Mouse (Mus musculus): ENCODE results near the gene 0610010K14Rik. TPM values are rescaled to one million over a fixed set of nuclear protein-coding genes. Genes with fewer than 3 reads are reported as not detected.
A peak's percentile ranks its signal among the peaks of the same experiment; 100 is the strongest.

Gene 0610010K14Rik
- total and polyA plus RNA-seq, 2 experiments from 2014 or later: 47.7 to 102 TPM

DNA sequence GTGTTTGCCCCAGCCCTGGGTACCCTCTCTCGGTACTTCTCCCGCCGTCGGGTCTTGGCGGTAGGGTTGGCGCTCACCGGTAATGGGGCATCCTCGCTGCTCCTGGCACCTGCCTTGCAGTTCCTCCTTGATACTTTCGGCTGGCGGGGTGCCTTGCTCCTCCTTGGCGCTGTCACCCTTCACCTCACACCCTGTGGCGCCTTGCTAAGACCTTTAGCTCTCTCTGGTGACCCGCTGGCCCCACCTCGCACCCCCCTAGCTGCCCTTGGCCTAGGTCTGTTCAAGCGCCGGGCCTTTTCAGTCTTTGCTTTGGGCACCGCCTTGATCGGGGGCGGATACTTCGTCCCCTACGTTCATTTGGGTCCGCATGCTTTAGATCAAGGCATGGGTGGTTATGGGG, 22.4 kb downstream of the 0610010K14Rik start:
- WGBS: 13% methylated on average over 22 of the region's 22 CpGs
- Histone ChIP-seq H3K4me1 (ENCODE audit: control insufficient read depth, insufficient read depth) (peaks cover 11% of the 10 kb centered on the region; the same call in 1 of the 2 replicates), H3K36me3 (replicated peaks; ENCODE audit: control insufficient read depth, insufficient read depth, low read length) (no peaks in the 10 kb centered on the region), H3K9me3 (replicated peaks; ENCODE audit: control insufficient read depth, low read length) (no peaks in the 10 kb centered on the region), H3K4me3 (ENCODE audit: low read depth, low read length) (no peak overlapping the region), H3K9ac (replicated peaks; ENCODE audit: low read depth, low read length) (no peak overlapping the region), H3K27ac (ENCODE audit: low read depth) (no peak overlapping the region), H3K27me3 (ENCODE audit: control insufficient read depth, insufficient read depth, low read length) (peaks cover 52% of the 10 kb centered on the region), H3K4me2 (ENCODE audit: low read depth, low read length) (no peak overlapping the region)
- DNase-seq (ENCODE audit: low spot score) (no peak), ATAC-seq (ENCODE audit: insufficient read depth, low read depth) (no peak)
- no peak for TF ChIP-seq EP300 (IDR thresholded peaks at IDR 0.05; ENCODE audit: low read depth)
- no peak for TF ChIP-seq CTCF (IDR thresholded peaks at IDR 0.05; ENCODE audit: low read depth)

DNA sequence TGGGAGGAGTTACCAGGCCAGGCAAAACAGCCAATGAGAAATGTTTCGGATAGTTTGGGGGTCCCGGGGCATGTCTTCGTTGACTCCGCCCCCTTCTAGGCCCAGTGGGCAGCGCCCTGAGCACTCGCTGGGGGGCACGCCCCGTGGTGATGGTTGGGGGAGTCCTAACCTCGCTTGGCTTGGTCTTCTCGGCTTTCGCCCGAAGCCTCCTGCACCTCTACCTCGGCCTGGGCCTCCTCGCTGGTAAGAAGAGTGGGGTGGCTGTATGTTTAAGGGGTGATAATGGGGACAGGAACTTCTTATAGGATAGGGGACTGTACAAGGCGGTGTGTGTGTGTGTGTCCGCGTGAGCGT, 22.9 kb downstream of the 0610010K14Rik start:
- Histone ChIP-seq H3K9ac (replicated peaks; ENCODE audit: low read depth, low read length) (no peak overlapping the region), H3K4me2 (ENCODE audit: low read depth, low read length) (peak overlapping the region; percentile 61; the same call in 1 of the 2 replicates), H3K27ac (ENCODE audit: low read depth) (no peak overlapping the region), H3K4me1 (ENCODE audit: control insufficient read depth, insufficient read depth) (0 out of 2 replicates have a peak, but pooled peaks cover 7% of the 10 kb centered on the region), H3K36me3 (replicated peaks; ENCODE audit: control insufficient read depth, insufficient read depth, low read length) (no peaks in the 10 kb centered on the region), H3K4me3 (ENCODE audit: low read depth, low read length) (peak overlapping the region; percentile 37), H3K9me3 (replicated peaks; ENCODE audit: control insufficient read depth, low read length) (no peaks in the 10 kb centered on the region), H3K27me3 (ENCODE audit: control insufficient read depth, insufficient read depth, low read length) (peaks cover 52% of the 10 kb centered on the region)
- no peak for TF ChIP-seq CTCF (IDR thresholded peaks at IDR 0.05; ENCODE audit: low read depth)
- no peak for TF ChIP-seq EP300 (IDR thresholded peaks at IDR 0.05; ENCODE audit: low read depth)
- no peak for DNase-seq (ENCODE audit: low spot score)
- 10% methylated on average over 18 of the region's 18 CpGs for whole genome bisulfite sequencing
- ATAC-seq (ENCODE audit: insufficient read depth, low read depth): no peak

DNA sequence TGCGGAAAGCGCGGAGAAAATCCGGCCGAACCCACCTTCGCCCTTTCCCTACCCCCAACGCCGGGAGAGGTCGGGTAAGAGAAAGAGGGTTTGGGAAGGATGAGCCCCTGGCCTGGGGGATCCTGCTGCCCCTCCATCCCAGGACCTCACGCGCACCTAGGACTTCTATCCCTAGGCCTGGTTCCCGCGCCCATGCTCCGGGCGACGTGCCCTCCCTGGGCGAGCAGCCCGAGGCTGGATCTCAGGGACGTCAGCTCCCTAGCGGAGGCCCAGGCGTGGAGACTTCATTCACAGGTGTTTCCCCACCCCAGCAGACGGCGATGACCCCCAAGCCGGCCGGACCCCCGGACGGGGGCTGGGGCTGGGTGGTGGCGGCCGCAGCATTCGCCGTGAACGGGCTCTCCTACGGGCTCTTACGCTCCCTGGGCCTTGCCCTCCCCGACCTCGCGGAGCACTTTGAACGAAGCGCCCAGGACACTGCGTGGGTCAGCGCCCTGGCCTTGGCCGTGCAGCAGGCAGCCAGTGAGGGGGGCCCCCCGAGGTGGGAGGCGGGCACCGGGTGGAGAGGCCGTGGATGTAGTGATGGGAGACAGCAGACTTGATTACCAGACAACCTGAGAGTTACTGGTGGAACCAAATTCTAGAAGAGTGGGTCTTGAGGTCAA, 23.4 kb downstream of the 0610010K14Rik start:
- TF ChIP-seq EP300 (IDR thresholded peaks at IDR 0.05; ENCODE audit: low read depth): no peak
- no peak for TF ChIP-seq CTCF (IDR thresholded peaks at IDR 0.05; ENCODE audit: low read depth)

DNA sequence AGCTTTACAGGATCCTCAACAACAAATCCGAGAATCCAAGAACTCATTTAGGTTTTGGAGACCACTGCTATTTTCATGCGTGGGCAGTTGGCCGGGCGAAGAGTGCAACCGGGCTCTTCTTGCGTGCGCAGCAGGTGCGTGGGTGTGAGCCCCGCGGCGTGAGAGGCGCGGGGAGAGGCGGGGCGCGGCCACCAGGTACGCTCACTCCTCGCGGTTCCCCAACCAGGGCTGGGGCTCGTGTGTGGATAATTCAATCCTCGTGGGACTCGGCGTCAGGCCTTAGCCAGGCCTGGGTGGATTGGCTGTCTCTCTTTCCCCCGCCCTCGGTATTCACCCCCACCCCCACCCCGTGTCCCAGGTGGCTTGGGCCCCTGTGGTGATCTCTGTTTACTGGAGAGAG, 24.0 kb downstream of the 0610010K14Rik start:
- peak overlapping the region; percentile 37; the same call in 1 of the 2 replicates for H3K4me3 ChIP-seq (ENCODE audit: low read depth, low read length)
- 0 out of 2 replicates have a peak overlapping the region, but pooled peaks have one; percentile 35 for H3K9ac ChIP-seq (replicated peaks; ENCODE audit: low read depth, low read length)
- WGBS: 9% methylated on average over 26 of the region's 26 CpGs
- DNase-seq (ENCODE audit: low spot score) (no peak), ATAC-seq (ENCODE audit: insufficient read depth, low read depth) (no peak)
- no peaks in the 10 kb centered on the region for H3K36me3 ChIP-seq (replicated peaks; ENCODE audit: control insufficient read depth, insufficient read depth, low read length)
- H3K27me3 ChIP-seq (ENCODE audit: control insufficient read depth, insufficient read depth, low read length): peaks cover 52% of the 10 kb centered on the region
- H3K4me2 ChIP-seq (ENCODE audit: low read depth, low read length): peak overlapping the region; percentile 61
- no peaks in the 10 kb centered on the region for H3K9me3 ChIP-seq (replicated peaks; ENCODE audit: control insufficient read depth, low read length)
- H3K4me1 ChIP-seq (ENCODE audit: control insufficient read depth, insufficient read depth): 0 out of 2 replicates have a peak, but pooled peaks cover 7% of the 10 kb centered on the region
- no peak overlapping the region for H3K27ac ChIP-seq (ENCODE audit: low read depth)
- TF ChIP-seq CTCF (IDR thresholded peaks at IDR 0.05; ENCODE audit: low read depth) (no peak), EP300 (IDR thresholded peaks at IDR 0.05; ENCODE audit: low read depth) (no peak)

More for the DNA sequence above, 23.4 kb downstream of the 0610010K14Rik start:
- Histone ChIP-seq H3K27me3 (ENCODE audit: control insufficient read depth, insufficient read depth, low read length) (peaks cover 52% of the 10 kb centered on the region), H3K36me3 (replicated peaks; ENCODE audit: control insufficient read depth, insufficient read depth, low read length) (no peaks in the 10 kb centered on the region), H3K4me3 (ENCODE audit: low read depth, low read length) (peak overlapping the region; percentile 37), H3K27ac (ENCODE audit: low read depth) (no peak overlapping the region), H3K9me3 (replicated peaks; ENCODE audit: control insufficient read depth, low read length) (no peaks in the 10 kb centered on the region), H3K9ac (replicated peaks; ENCODE audit: low read depth, low read length) (0 out of 2 replicates have a peak overlapping the region, but pooled peaks have one; percentile 35), H3K4me2 (ENCODE audit: low read depth, low read length) (peak overlapping the region; percentile 61), H3K4me1 (ENCODE audit: control insufficient read depth, insufficient read depth) (0 out of 2 replicates have a peak, but pooled peaks cover 7% of the 10 kb centered on the region)
- ATAC-seq (ENCODE audit: insufficient read depth, low read depth) (peak; percentile 21; the same call in 1 of the 2 replicates), DNase-seq (ENCODE audit: low spot score) (no peak)
- WGBS: under 1% methylated on average over 45 of the region's 46 CpGs

DNA sequence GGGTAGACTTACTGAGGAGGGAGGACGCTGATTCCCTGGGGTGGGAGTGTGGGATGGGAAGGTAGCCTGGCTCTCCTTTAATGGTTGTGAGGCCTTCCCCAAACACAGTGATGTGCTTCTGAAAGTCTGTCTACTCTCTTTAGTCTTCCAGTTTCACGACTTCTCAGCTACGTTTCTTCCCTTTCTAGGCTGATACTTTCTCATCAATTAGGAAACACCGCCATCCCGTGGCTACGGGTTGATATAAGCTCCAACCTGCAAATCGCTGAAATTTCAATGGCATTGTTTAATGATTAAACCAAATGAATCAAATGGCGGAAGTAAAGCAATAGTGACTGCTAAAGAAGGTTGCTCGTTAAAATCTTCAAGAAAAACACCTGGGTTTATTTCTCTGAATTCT, 24.8 kb downstream of the 0610010K14Rik start:
- Histone ChIP-seq H3K4me3 (ENCODE audit: low read depth, low read length) (no peak overlapping the region), H3K4me1 (ENCODE audit: control insufficient read depth, insufficient read depth) (0 out of 2 replicates have a peak, but pooled peaks cover 7% of the 10 kb centered on the region), H3K27me3 (ENCODE audit: control insufficient read depth, insufficient read depth, low read length) (peaks cover 52% of the 10 kb centered on the region), H3K36me3 (replicated peaks; ENCODE audit: control insufficient read depth, insufficient read depth, low read length) (no peaks in the 10 kb centered on the region), H3K27ac (ENCODE audit: low read depth) (no peak overlapping the region), H3K9ac (replicated peaks; ENCODE audit: low read depth, low read length) (no peak overlapping the region), H3K4me2 (ENCODE audit: low read depth, low read length) (no peak overlapping the region), H3K9me3 (replicated peaks; ENCODE audit: control insufficient read depth, low read length) (no peaks in the 10 kb centered on the region)
- ATAC-seq (ENCODE audit: insufficient read depth, low read depth): peak; percentile 43; the same call in 1 of the 2 replicates
- WGBS: 15% methylated on average over 9 of the region's 9 CpGs
- DNase-seq (ENCODE audit: low spot score): peak; percentile 68
- peak; percentile 77 for TF ChIP-seq CTCF (IDR thresholded peaks at IDR 0.05; ENCODE audit: low read depth)
- no peak for TF ChIP-seq EP300 (IDR thresholded peaks at IDR 0.05; ENCODE audit: low read depth)
